Mouse (Mus musculus) G1E (cell line): Measurements from ENCODE around the gene Serp1. TPM values are rescaled to one million over a fixed set of nuclear protein-coding genes. Genes with fewer than 3 reads are reported as not detected.
A peak's percentile ranks its signal among the peaks of the same experiment; 100 is the strongest.

Source experiments
- ATAC-seq: 2 replicates; pipeline ENCODE4 v1.8.0; 2016; ENCODE audit warnings: mild to moderate bottlenecking; ENCODE audit not compliant: insufficient number of reproducible peaks, poor library complexity, low FRiP score, severe bottlenecking; ENCODE audit errors: extremely low read depth
- DNase-seq: peaks from one replicate; pipeline ENCODE4 v3.0.0; 2012; ENCODE audit warnings: low spot score
- H3K27me3 ChIP-seq: 2 replicates; pipeline ENCODE4 v1.6.1; 2012; ENCODE audit warnings: mild to moderate bottlenecking, low read length, inconsistent platforms; ENCODE audit not compliant: insufficient read depth
- H3K36me3 ChIP-seq: replicated peaks from 2 replicates; pipeline ENCODE3; 2012; ENCODE audit warnings: mild to moderate bottlenecking, inconsistent platforms
- H3K4me1 ChIP-seq: 2 replicates; pipeline ENCODE4 v1.6.1; 2012; ENCODE audit warnings: low read depth, low read length, inconsistent platforms, mixed read lengths; ENCODE audit not compliant: insufficient read depth
- H3K4me3 ChIP-seq: 2 replicates; pipeline ENCODE4 v1.5.1; 2012; ENCODE audit warnings: low read depth, mild to moderate bottlenecking, inconsistent platforms, low read length, moderate library complexity, mixed read lengths
- H3K9me3 ChIP-seq: replicated peaks from 2 replicates; pipeline ENCODE4 v1.6.1; 2012; ENCODE audit warnings: inconsistent platforms
- CTCF ChIP-seq: IDR thresholded peaks from 2 replicates; pipeline ENCODE4 v1.5.1; 2012; ENCODE audit warnings: low read depth, low read length, inconsistent platforms, mixed read lengths
- GATA1 ChIP-seq: IDR thresholded peaks from 2 replicates; pipeline ENCODE4 v1.6.1; 2012; ENCODE audit warnings: borderline replicate concordance, low read length, inconsistent platforms, mixed read lengths
- GATA2 ChIP-seq: IDR thresholded peaks from 2 replicates; pipeline ENCODE4 v1.6.1; 2012; ENCODE audit warnings: low read depth, low read length, inconsistent platforms, borderline replicate concordance
- POLR2AphosphoS5 ChIP-seq: IDR thresholded peaks from 2 replicates; pipeline ENCODE4 v1.6.1; 2012; ENCODE audit warnings: low read depth, low read length, inconsistent platforms; ENCODE audit not compliant: insufficient replicate concordance
- TAL1 ChIP-seq: conservative IDR thresholded peaks from 2 replicates; pipeline ENCODE4 v1.6.1; 2012; ENCODE audit warnings: low read depth, low read length, inconsistent platforms, mixed read lengths
- polyA plus RNA-seq: library from polyadenylated mRNA; stranded (reverse); fragments of >175 nt; gene quantifications from 2 replicates; pipeline ENCODE4 v1.2.3, GENCODE M21; 2012
- total RNA-seq, 2 experiments: library from RNA; stranded (forward) in 1 of 2; stranded (reverse) in 1 of 2; fragments of 200-1000 nt in 1 of 2; fragments of >200 nt in 1 of 2; fragmentation: Nextera tagmentation in 1 of 2; gene quantifications; 2 replicates each; pipeline ENCODE4 v1.2.3; 2014 to 2017

Serp1 gene
- total and polyA plus RNA-seq, 3 experiments = 60.5 to 102 (median 89.9) TPM

- 0 out of 2 replicates have a peak, but pooled peaks have one; percentile 34 for ATAC-seq
- H3K4me1 ChIP-seq = peaks cover 4% of the 10 kb centered on the region; the same call in 1 of the 2 replicates
- H3K4me3 ChIP-seq = no peak overlapping the region
- H3K27me3 ChIP-seq = 0 out of 2 replicates have a peak, but pooled peaks cover 4% of the 10 kb centered on the region
- no peaks in the 10 kb centered on the region for H3K36me3 ChIP-seq
- H3K9me3 ChIP-seq = no peaks in the 10 kb centered on the region
- TF ChIP-seq GATA1 = no peak
- DNase-seq = no peak
Observed at GRCm38 (mm10) chr3:58501961-58502360, 23.7 kb downstream of the Serp1 start.

GRCm38 (mm10) chr3:58493621-58494020 lies 32.1 kb downstream of the Serp1 start:
- no peaks in the 10 kb centered on the region for H3K9me3 ChIP-seq
- DNase-seq (no peak), ATAC-seq (no peak)
- H3K36me3 ChIP-seq = no peaks in the 10 kb centered on the region
- H3K4me1 ChIP-seq = peaks cover 6% of the 10 kb centered on the region; the same call in 1 of the 2 replicates
- H3K4me3 ChIP-seq = no peak overlapping the region
- no peak for TF ChIP-seq CTCF
- no peak for TF ChIP-seq GATA1
- TF ChIP-seq GATA2 = no peak
- no peak for TF ChIP-seq POLR2AphosphoS5
- peaks cover 12% of the 10 kb centered on the region; the same call in 1 of the 2 replicates for H3K27me3 ChIP-seq

GRCm38 (mm10) chr3:58490787-58491186 lies 34.9 kb downstream of the Serp1 start:
- H3K27me3 ChIP-seq = peaks cover 10% of the 10 kb centered on the region; the same call in 1 of the 2 replicates
- H3K9me3 ChIP-seq = peaks cover 4% of the 10 kb centered on the region; the same call in 1 of the 2 replicates
- ATAC-seq = no peak
- no peak overlapping the region for H3K4me3 ChIP-seq
- no peaks in the 10 kb centered on the region for H3K36me3 ChIP-seq
- TF ChIP-seq GATA1 (no peak), GATA2 (no peak), POLR2AphosphoS5 (no peak), TAL1 (no peak), CTCF (no peak)
- no peak for DNase-seq
- H3K4me1 ChIP-seq = peaks cover 8% of the 10 kb centered on the region; the same call in 1 of the 2 replicates

GRCm38 (mm10) chr3:58487999-58488775 lies 37.5 kb downstream of the Serp1 start:
- Histone ChIP-seq H3K9me3 (peaks cover 4% of the 10 kb centered on the region; the same call in 1 of the 2 replicates), H3K4me1 (peaks cover 8% of the 10 kb centered on the region; the same call in 1 of the 2 replicates), H3K27me3 (peaks cover 2% of the 10 kb centered on the region; the same call in 1 of the 2 replicates), H3K4me3 (peak overlapping the region; percentile 59; the same call in 1 of the 2 replicates), H3K36me3 (no peaks in the 10 kb centered on the region)
- ATAC-seq (peak; percentile 40; the same call in 1 of the 2 replicates), DNase-seq (no peak)
- TF ChIP-seq CTCF (0 out of 2 replicates have a peak, but pooled peaks have one; percentile 19), GATA2 (no peak), TAL1 (no peak)

GRCm38 (mm10) chr3:58487121-58487520 lies 38.6 kb downstream of the Serp1 start:
- Histone ChIP-seq H3K9me3 (peaks cover 4% of the 10 kb centered on the region; the same call in 1 of the 2 replicates), H3K36me3 (no peaks in the 10 kb centered on the region), H3K4me1 (peaks cover 8% of the 10 kb centered on the region; the same call in 1 of the 2 replicates), H3K27me3 (no peaks in the 10 kb centered on the region), H3K4me3 (no peak overlapping the region)
- ATAC-seq = no peak
- DNase-seq = no peak
- no peak for TF ChIP-seq POLR2AphosphoS5
- TF ChIP-seq GATA1 = no peak
- TF ChIP-seq CTCF = peak; percentile 22; the same call in 1 of the 2 replicates

- Histone ChIP-seq H3K27me3 (no peaks in the 10 kb centered on the region), H3K36me3 (no peaks in the 10 kb centered on the region), H3K9me3 (peaks cover 4% of the 10 kb centered on the region; the same call in 1 of the 2 replicates), H3K4me1 (peaks cover 6% of the 10 kb centered on the region; the same call in 1 of the 2 replicates), H3K4me3 (no peak overlapping the region)
- TF ChIP-seq GATA1 (no peak), CTCF (peak; percentile 70), TAL1 (no peak)
- DNase-seq (no peak), ATAC-seq (no peak)
Observed at GRCm38 (mm10) chr3:58485883-58486282, 39.8 kb downstream of the Serp1 start.
